Mouse (Mus musculus): ENCODE measurements around the gene Ebf1. TPM values are rescaled to one million over a fixed set of nuclear protein-coding genes. Genes with fewer than 3 reads are reported as not detected.

Gene Ebf1
- polyA plus RNA-seq, 1 experiment from 2014 or later = 16.2 TPM

DNA sequence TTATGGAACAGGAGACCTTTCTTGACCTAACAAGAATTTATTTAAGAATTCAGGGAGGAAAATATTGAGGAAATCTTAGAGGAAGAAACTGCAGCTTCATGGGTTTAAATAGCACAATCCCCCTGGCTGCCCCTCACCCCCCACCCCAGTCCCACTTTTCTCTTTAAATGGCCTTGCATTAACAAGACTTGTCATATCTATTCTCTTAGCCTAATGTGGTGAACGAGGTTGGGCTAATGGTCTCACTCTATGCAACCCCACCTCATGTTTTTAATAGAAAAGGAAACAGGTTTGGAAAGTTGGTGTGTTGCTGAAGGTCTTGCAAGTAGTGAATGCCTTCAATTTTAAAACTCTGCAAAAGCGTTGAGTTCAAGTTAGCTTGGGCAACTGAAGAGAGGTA, 110.7 kb downstream of the Ebf1 start:
- Histone ChIP-seq H3K27ac (ENCODE audit: low read length) (no peak overlapping the region), H3K9me3 (replicated peaks; ENCODE audit: control insufficient read depth, low read length) (no peaks in the 10 kb centered on the region), H3K4me2 (ENCODE audit: low read depth, low read length) (no peak overlapping the region), H3K4me1 (ENCODE audit: control insufficient read depth, insufficient read depth, low read length) (peaks cover 6% of the 10 kb centered on the region; the same call in 1 of the 2 replicates), H3K27me3 (ENCODE audit: control insufficient read depth, insufficient read depth, low read length) (no peaks in the 10 kb centered on the region), H3K36me3 (ENCODE audit: control insufficient read depth, insufficient read depth) (no peaks in the 10 kb centered on the region), H3K9ac (ENCODE audit: low read length) (no peak overlapping the region), H3K4me3 (ENCODE audit: low read length) (no peak overlapping the region)
- no peak for ATAC-seq (replicated peaks; ENCODE audit: extremely low read depth, insufficient read depth, low FRiP score)
- 72% methylated on average over 2 of the region's 2 CpGs for WGBS

DNA sequence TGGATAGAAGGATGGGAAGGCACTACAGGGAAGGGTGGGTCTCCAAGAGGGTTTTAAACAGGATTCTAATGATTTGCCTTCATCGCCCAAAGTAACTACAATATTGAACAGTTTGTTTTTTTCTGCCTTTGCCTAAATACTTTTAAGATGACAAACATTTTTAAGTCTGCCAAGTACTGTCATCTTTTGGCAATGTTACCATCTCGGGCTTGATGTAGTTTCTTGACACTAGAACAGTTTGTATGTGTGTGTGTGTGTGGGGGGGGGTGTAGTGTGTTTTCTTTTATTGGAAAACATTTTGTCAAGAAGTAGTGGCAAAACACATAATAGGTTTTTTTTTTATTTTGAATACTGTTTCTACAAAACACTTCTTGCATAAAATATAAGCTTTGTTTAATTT, 111.2 kb downstream of the Ebf1 start:
- Histone ChIP-seq H3K9ac (ENCODE audit: low read length) (no peak overlapping the region), H3K4me2 (ENCODE audit: low read depth, low read length) (no peak overlapping the region)
- 75% methylated on average over 2 of the region's 2 CpGs for WGBS

DNA sequence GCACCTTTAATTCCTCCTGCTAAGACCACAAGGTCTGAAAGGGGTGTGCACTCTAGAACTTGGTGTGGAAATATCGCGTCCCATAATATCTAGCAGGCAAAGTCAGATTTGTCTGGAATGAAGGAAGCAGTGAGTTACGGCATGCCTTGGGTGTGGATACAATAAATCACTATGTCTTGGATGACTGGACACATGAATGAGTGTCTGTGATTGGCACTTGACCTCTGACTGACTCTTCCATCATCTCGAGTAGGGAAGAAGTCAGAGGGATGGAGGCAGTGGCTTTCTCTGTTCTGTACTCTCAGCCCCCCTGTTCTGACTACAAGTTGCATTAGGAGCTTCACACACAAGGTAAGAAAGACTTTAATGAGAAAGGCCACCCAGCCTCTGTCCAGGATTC, 112.8 kb downstream of the Ebf1 start:
- no peak overlapping the region for H3K9ac ChIP-seq (ENCODE audit: low read length)
- ATAC-seq (replicated peaks; ENCODE audit: extremely low read depth, insufficient read depth, low FRiP score) = no peak
- H3K36me3 ChIP-seq (ENCODE audit: control insufficient read depth, insufficient read depth) = no peaks in the 10 kb centered on the region
- no peak overlapping the region for H3K4me3 ChIP-seq (ENCODE audit: low read length)
- H3K9me3 ChIP-seq (replicated peaks; ENCODE audit: control insufficient read depth, low read length) = no peaks in the 10 kb centered on the region
- H3K27me3 ChIP-seq (ENCODE audit: control insufficient read depth, insufficient read depth, low read length) = no peaks in the 10 kb centered on the region
- peaks cover 6% of the 10 kb centered on the region; the same call in 1 of the 2 replicates for H3K4me1 ChIP-seq (ENCODE audit: control insufficient read depth, insufficient read depth, low read length)
- H3K4me2 ChIP-seq (ENCODE audit: low read depth, low read length) = no peak overlapping the region
- 42% methylated on average over 4 of the region's 4 CpGs for WGBS
- no peak overlapping the region for H3K27ac ChIP-seq (ENCODE audit: low read length)

More for the DNA sequence above, 111.2 kb downstream of the Ebf1 start:
- Histone ChIP-seq H3K4me3 (ENCODE audit: low read length) (no peak overlapping the region), H3K27ac (ENCODE audit: low read length) (no peak overlapping the region), H3K4me1 (ENCODE audit: control insufficient read depth, insufficient read depth, low read length) (peaks cover 6% of the 10 kb centered on the region; the same call in 1 of the 2 replicates), H3K27me3 (ENCODE audit: control insufficient read depth, insufficient read depth, low read length) (no peaks in the 10 kb centered on the region), H3K36me3 (ENCODE audit: control insufficient read depth, insufficient read depth) (no peaks in the 10 kb centered on the region), H3K9me3 (replicated peaks; ENCODE audit: control insufficient read depth, low read length) (no peaks in the 10 kb centered on the region)
- no peak for ATAC-seq (replicated peaks; ENCODE audit: extremely low read depth, insufficient read depth, low FRiP score)

DNA sequence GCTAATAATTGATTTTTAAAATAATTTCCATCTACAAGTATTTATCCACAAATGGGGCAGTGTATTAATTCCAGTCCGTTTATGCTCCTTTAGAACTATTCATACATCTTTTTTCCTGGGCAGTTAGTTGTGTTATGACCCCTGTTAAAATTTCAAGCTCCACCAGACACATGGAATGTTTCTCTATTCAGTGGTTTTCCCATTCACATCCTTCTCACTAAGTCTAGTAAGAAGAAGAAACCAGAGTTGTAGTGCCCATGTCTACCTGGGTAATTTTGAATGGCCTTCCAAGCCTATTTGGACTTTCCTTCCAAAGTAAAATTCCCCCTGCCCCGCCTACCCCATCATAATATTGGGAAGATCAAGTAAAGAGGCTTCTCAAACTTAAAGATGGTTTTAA, 114.6 kb downstream of the Ebf1 start:
- no peak overlapping the region for H3K4me3 ChIP-seq (ENCODE audit: low read length)
- no peak overlapping the region for H3K4me2 ChIP-seq (ENCODE audit: low read depth, low read length)
- no peaks in the 10 kb centered on the region for H3K27me3 ChIP-seq (ENCODE audit: control insufficient read depth, insufficient read depth, low read length)
- WGBS = 86% methylated on average over 2 of the region's 2 CpGs
- no peak for ATAC-seq (replicated peaks; ENCODE audit: extremely low read depth, insufficient read depth, low FRiP score)
- H3K9ac ChIP-seq (ENCODE audit: low read length) = no peak overlapping the region
- no peaks in the 10 kb centered on the region for H3K36me3 ChIP-seq (ENCODE audit: control insufficient read depth, insufficient read depth)
- H3K27ac ChIP-seq (ENCODE audit: low read length) = no peak overlapping the region
- no peaks in the 10 kb centered on the region for H3K9me3 ChIP-seq (replicated peaks; ENCODE audit: control insufficient read depth, low read length)
- peaks cover 6% of the 10 kb centered on the region; the same call in 1 of the 2 replicates for H3K4me1 ChIP-seq (ENCODE audit: control insufficient read depth, insufficient read depth, low read length)

DNA sequence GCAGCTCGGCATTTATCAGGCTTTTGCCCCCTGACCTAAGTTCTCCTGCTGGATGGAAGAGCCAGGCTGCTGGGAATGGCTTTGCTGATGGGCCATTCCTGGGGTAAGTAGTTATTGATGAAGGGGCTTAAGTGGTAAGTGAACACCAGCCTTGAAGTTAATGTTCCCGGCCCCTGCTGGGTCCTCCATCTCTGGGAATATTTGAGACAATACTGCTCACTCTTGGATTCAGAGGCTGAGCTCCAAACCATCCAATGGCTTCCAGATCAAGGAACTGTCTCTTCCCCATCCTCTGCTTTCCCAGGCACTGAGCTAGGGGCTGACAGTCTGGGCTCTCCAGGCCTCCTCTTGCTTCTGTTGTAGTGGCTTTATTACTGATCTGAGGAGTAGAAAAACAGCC, 116.2 kb downstream of the Ebf1 start:
- 42% methylated on average over 2 of the region's 2 CpGs for WGBS
- no peak overlapping the region for H3K27ac ChIP-seq (ENCODE audit: low read length)
- no peak overlapping the region for H3K4me2 ChIP-seq (ENCODE audit: low read depth, low read length)

DNA sequence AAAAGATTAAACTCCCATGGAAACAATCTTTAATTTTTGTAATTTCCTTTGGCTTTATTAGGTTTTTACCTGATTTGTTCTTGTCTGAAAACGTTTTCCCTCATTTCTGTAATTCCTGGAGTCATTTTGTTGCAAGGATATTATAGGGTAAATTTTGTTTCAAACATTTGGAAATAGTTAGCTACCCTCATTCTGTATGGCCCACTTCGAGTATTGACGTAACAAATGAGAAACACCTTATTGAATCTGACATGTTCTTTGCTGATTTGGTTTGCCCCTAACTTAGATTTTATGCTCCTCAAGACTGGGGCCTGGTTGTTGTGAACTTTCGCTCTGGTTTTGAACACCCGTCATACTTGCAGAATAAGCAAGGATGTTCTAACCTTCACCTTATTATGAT, 120.9 kb downstream of the Ebf1 start:
- Histone ChIP-seq H3K4me3 (ENCODE audit: low read length) (no peak overlapping the region), H3K4me2 (ENCODE audit: low read depth, low read length) (no peak overlapping the region), H3K27me3 (ENCODE audit: control insufficient read depth, insufficient read depth, low read length) (no peaks in the 10 kb centered on the region), H3K9me3 (replicated peaks; ENCODE audit: control insufficient read depth, low read length) (no peaks in the 10 kb centered on the region), H3K36me3 (ENCODE audit: control insufficient read depth, insufficient read depth) (no peaks in the 10 kb centered on the region), H3K27ac (ENCODE audit: low read length) (no peak overlapping the region), H3K4me1 (ENCODE audit: control insufficient read depth, insufficient read depth, low read length) (peaks cover 16% of the 10 kb centered on the region), H3K9ac (ENCODE audit: low read length) (no peak overlapping the region)
- ATAC-seq (replicated peaks; ENCODE audit: extremely low read depth, insufficient read depth, low FRiP score) = no peak
- WGBS = 83% methylated on average over 5 of the region's 5 CpGs

More for the DNA sequence above, 116.2 kb downstream of the Ebf1 start:
- Histone ChIP-seq H3K27me3 (ENCODE audit: control insufficient read depth, insufficient read depth, low read length) (no peaks in the 10 kb centered on the region), H3K9ac (ENCODE audit: low read length) (no peak overlapping the region), H3K36me3 (ENCODE audit: control insufficient read depth, insufficient read depth) (no peaks in the 10 kb centered on the region), H3K4me1 (ENCODE audit: control insufficient read depth, insufficient read depth, low read length) (peaks cover 6% of the 10 kb centered on the region; the same call in 1 of the 2 replicates), H3K9me3 (replicated peaks; ENCODE audit: control insufficient read depth, low read length) (no peaks in the 10 kb centered on the region), H3K4me3 (ENCODE audit: low read length) (no peak overlapping the region)
- no peak for ATAC-seq (replicated peaks; ENCODE audit: extremely low read depth, insufficient read depth, low FRiP score)

DNA sequence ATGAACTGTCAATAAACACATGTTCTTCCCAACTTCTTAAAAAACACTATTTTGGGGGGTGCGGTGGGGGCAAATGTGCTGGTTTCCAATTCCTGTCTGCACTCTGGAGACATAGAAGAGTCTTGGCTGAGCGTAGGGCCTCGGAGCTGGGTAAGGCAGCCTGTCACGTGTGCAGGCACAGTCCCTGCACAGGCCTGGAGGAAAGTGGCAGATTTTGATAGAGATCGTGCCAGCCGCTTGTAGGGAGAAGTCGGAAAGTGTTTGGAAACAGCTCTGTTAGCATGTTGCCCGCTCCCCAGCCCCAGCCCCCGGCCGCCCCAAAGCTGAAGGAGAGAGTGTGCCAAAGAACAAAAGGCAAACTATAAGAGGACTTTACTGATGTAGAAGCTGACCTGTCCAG, 121.7 kb downstream of the Ebf1 start:
- no peaks in the 10 kb centered on the region for H3K27me3 ChIP-seq (ENCODE audit: control insufficient read depth, insufficient read depth, low read length)
- no peak overlapping the region for H3K27ac ChIP-seq (ENCODE audit: low read length)
- H3K36me3 ChIP-seq (ENCODE audit: control insufficient read depth, insufficient read depth) = no peaks in the 10 kb centered on the region
- H3K4me3 ChIP-seq (ENCODE audit: low read length) = no peak overlapping the region
- peak overlapping the region; percentile 52; the same call in 1 of the 2 replicates for H3K9ac ChIP-seq (ENCODE audit: low read length)
- ATAC-seq (replicated peaks; ENCODE audit: extremely low read depth, insufficient read depth, low FRiP score) = peak; percentile 72; the same call in 1 of the 2 replicates
- H3K9me3 ChIP-seq (replicated peaks; ENCODE audit: control insufficient read depth, low read length) = no peaks in the 10 kb centered on the region
- 30% methylated on average over 10 of the region's 10 CpGs for WGBS
- 0 out of 2 replicates have a peak overlapping the region, but pooled peaks have one; percentile 30 for H3K4me2 ChIP-seq (ENCODE audit: low read depth, low read length)
- H3K4me1 ChIP-seq (ENCODE audit: control insufficient read depth, insufficient read depth, low read length) = peaks cover 16% of the 10 kb centered on the region

DNA sequence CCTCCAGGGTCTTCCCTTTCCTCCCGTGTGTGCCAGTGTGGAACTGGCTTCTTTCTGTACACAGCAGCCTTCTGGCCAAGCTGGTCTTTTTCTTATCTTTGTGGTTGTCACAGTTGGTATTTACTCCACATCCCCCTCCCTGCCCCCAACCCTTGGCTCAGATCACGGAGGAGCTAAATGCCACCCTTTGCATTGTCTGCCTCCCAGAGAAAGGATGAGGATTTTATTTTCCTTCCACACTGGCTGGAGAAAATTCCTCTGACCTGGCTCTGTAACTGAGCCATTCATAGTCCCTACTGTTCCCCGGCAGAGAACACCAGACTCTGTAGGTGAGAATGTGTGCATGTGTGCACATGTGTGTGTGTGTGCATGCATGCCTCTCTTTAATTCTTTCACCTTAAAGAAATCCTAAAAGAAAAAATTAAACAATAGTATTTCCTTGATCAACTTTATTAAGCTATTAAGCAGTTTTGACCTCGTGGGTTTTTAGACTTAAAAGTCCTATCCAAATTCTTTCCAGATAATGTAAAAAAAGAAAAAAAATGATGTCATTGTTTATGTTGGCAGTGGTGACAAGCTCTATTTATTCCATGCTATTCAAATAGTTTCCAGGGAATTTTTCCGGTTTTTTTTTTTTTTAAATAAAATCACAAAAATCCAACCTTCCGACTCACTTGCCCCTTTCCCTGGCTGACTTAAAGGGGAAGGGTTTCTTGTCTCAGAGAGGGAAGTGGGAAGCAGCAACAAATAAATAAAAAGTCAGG, 123.3 kb downstream of the Ebf1 start:
- ATAC-seq (replicated peaks; ENCODE audit: extremely low read depth, insufficient read depth, low FRiP score) = peak; percentile 49; the same call in 1 of the 2 replicates

DNA sequence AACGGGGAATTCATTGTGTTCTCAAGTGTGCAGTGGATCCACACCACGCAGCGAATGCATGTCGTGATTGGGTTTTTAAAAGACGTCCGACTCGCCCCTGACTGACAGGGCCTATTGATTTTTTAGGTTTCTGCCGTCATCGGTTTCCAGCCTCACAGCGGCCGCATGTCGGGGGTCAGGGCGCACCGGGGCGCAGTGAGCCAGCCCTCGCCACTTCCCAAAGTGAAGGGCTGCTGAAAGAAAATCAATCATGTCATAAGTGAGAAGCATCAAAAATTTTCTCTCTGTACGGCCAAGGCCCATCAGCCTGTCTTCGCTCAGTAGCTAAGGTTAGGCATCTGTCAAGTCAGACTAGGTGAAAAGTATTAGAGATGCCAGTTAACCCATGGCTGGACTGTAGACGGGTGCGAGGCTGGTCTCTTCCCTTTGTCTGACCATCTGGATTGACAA, 124.0 kb downstream of the Ebf1 start:
- Histone ChIP-seq H3K36me3 (ENCODE audit: control insufficient read depth, insufficient read depth) (no peaks in the 10 kb centered on the region), H3K4me3 (ENCODE audit: low read length) (0 out of 2 replicates have a peak overlapping the region, but pooled peaks have one; percentile 8), H3K4me2 (ENCODE audit: low read depth, low read length) (peak overlapping the region; percentile 47), H3K9ac (ENCODE audit: low read length) (peak overlapping the region; percentile 43; the same call in 1 of the 2 replicates), H3K27me3 (ENCODE audit: control insufficient read depth, insufficient read depth, low read length) (no peaks in the 10 kb centered on the region), H3K9me3 (replicated peaks; ENCODE audit: control insufficient read depth, low read length) (no peaks in the 10 kb centered on the region), H3K4me1 (ENCODE audit: control insufficient read depth, insufficient read depth, low read length) (peaks cover 16% of the 10 kb centered on the region), H3K27ac (ENCODE audit: low read length) (peak overlapping the region; percentile 70)
- ATAC-seq (replicated peaks; ENCODE audit: extremely low read depth, insufficient read depth, low FRiP score) = no peak
- WGBS = 50% methylated on average over 20 of the region's 20 CpGs

More for the DNA sequence above, 123.3 kb downstream of the Ebf1 start:
- no peaks in the 10 kb centered on the region for H3K27me3 ChIP-seq (ENCODE audit: control insufficient read depth, insufficient read depth, low read length)
- H3K9ac ChIP-seq (ENCODE audit: low read length) = peak overlapping the region; percentile 43; the same call in 1 of the 2 replicates
- H3K4me2 ChIP-seq (ENCODE audit: low read depth, low read length) = peak overlapping the region; percentile 47
- 0 out of 2 replicates have a peak overlapping the region, but pooled peaks have one; percentile 8 for H3K4me3 ChIP-seq (ENCODE audit: low read length)
- H3K36me3 ChIP-seq (ENCODE audit: control insufficient read depth, insufficient read depth) = no peaks in the 10 kb centered on the region
- 26% methylated on average over 6 of the region's 6 CpGs for WGBS
- H3K9me3 ChIP-seq (replicated peaks; ENCODE audit: control insufficient read depth, low read length) = no peaks in the 10 kb centered on the region
- H3K27ac ChIP-seq (ENCODE audit: low read length) = peak overlapping the region; percentile 70
- H3K4me1 ChIP-seq (ENCODE audit: control insufficient read depth, insufficient read depth, low read length) = peaks cover 16% of the 10 kb centered on the region
